Comparison of ENCODE assay signal across 21 mouse cellular contexts in the genomic region with DNA sequence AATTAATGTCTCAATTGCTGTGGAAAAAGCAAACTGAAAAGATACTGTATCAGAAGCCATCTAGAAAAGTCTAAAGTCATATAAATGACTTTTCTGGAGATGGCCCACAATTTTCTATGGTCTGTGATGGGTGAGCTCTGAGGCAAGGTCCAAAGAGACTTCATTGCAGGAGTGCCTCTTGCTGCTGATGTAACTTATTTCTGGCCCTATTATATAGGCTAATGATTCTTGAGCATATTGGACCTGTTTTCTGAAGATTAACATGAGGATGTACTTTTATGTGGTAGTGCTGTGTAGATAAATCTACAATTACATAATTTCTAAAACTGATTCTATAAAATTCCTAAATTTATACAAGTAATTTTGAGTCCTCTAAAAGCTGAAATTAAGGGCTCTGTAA. TPM values are rescaled to one million over a fixed set of nuclear protein-coding genes. Genes with fewer than 3 reads are reported as not detected.
A peak's percentile ranks its signal among the peaks of the same experiment; 100 is the strongest.
DNase-seq lines count a peak whose midpoint lies in the region; ATAC-seq and TF ChIP-seq lines count a peak whose summit lies in the region.
"Had no signal": no experiment of that assay in that cellular context is flagged by ENCODE, and none has a peak within 500 bp of the region (broad histone marks: within the 10 kb centered on the region; RNA-seq: fewer than 3 reads in every experiment).

No protein-coding gene starts in this region.

- peak; percentile 57 for DNase-seq in midbrain, embryonic 11.5 days (ENCODE audit: low spot score, missing footprints)
- no peak for DNase-seq in midbrain, embryonic 14.5 days
- DNase-seq: adrenal gland, adult 2 months; adrenal gland, adult 8-10 months; adrenal gland, postnatal 10 days; adrenal gland, postnatal 14 days; adrenal gland, postnatal 25 days; adrenal gland, postnatal 36 days; B cell, adult 2 months; cerebellum, adult 11 months; cerebellum, adult 11-12 months; cerebellum, adult 18-20 months had no signal

- H3K36me3 ChIP-seq in intestine, embryonic 16.5 days (ENCODE audit: control insufficient read depth, insufficient read depth, low read length) = no peaks in the 10 kb centered on the region
- H3K36me3 ChIP-seq in intestine, postnatal 0 days (ENCODE audit: control insufficient read depth, insufficient read depth) = no peaks in the 10 kb centered on the region
- no peaks in the 10 kb centered on the region for H3K36me3 ChIP-seq in midbrain, embryonic 11.5 days (ENCODE audit: control insufficient read depth, insufficient read depth, low read length)
- H3K36me3 ChIP-seq in midbrain, embryonic 14.5 days (ENCODE audit: control insufficient read depth, insufficient read depth, low read length) = no peaks in the 10 kb centered on the region
- H3K36me3 ChIP-seq: G1E had no signal

- H3K4me3 ChIP-seq in intestine, embryonic 16.5 days (ENCODE audit: low read length) = no peak overlapping the region
- H3K4me3 ChIP-seq in intestine, postnatal 0 days (ENCODE audit: low read depth, low read length) = no peak overlapping the region
- no peak overlapping the region for H3K4me3 ChIP-seq in midbrain, embryonic 11.5 days (ENCODE audit: low read depth, low read length)
- H3K4me3 ChIP-seq in midbrain, embryonic 14.5 days (replicated peaks; ENCODE audit: low read depth, low read length) = no peak overlapping the region

- H3K27me3 ChIP-seq in intestine, embryonic 16.5 days (replicated peaks; ENCODE audit: control insufficient read depth, insufficient read depth, low read length) = no peaks in the 10 kb centered on the region
- no peaks in the 10 kb centered on the region for H3K27me3 ChIP-seq in intestine, postnatal 0 days (replicated peaks; ENCODE audit: control insufficient read depth, insufficient read depth, low read length)
- no peaks in the 10 kb centered on the region for H3K27me3 ChIP-seq in midbrain, embryonic 11.5 days (ENCODE audit: control insufficient read depth, insufficient read depth, low read length)
- H3K27me3 ChIP-seq in midbrain, embryonic 14.5 days (ENCODE audit: control insufficient read depth, insufficient read depth, low read length) = no peaks in the 10 kb centered on the region
- H3K27me3 ChIP-seq: CH12.LX had no signal

- H3K9me3 ChIP-seq in intestine, embryonic 16.5 days (ENCODE audit: control insufficient read depth, low read length) = no peaks in the 10 kb centered on the region
- no peaks in the 10 kb centered on the region for H3K9me3 ChIP-seq in intestine, postnatal 0 days (ENCODE audit: control insufficient read depth)
- no peaks in the 10 kb centered on the region for H3K9me3 ChIP-seq in midbrain, embryonic 11.5 days (ENCODE audit: control insufficient read depth, low read length)
- H3K9me3 ChIP-seq in midbrain, embryonic 14.5 days (ENCODE audit: control insufficient read depth, low read length) = no peaks in the 10 kb centered on the region
- H3K9me3 ChIP-seq: G1E had no signal

- no peak overlapping the region for H3K4me2 ChIP-seq in intestine, embryonic 16.5 days (ENCODE audit: low read depth, low read length)
- H3K4me2 ChIP-seq in intestine, postnatal 0 days (replicated peaks; ENCODE audit: low read depth) = no peak overlapping the region
- H3K4me2 ChIP-seq in midbrain, embryonic 11.5 days = no peak overlapping the region
- H3K4me2 ChIP-seq in midbrain, embryonic 14.5 days (ENCODE audit: low read length) = no peak overlapping the region

- TF ChIP-seq CTCF in intestine, postnatal 0 days (IDR thresholded peaks at IDR 0.05; ENCODE audit: low read depth) = no peak

- H3K4me1 ChIP-seq in intestine, embryonic 16.5 days (ENCODE audit: control insufficient read depth, insufficient read depth, low read length) = no peaks in the 10 kb centered on the region
- no peaks in the 10 kb centered on the region for H3K4me1 ChIP-seq in intestine, postnatal 0 days (replicated peaks; ENCODE audit: control insufficient read depth, insufficient read depth, low read length)
- no peaks in the 10 kb centered on the region for H3K4me1 ChIP-seq in midbrain, embryonic 11.5 days (ENCODE audit: control insufficient read depth, insufficient read depth, low read length)
- H3K4me1 ChIP-seq in midbrain, embryonic 14.5 days (ENCODE audit: control insufficient read depth, insufficient read depth, low read length) = no peaks in the 10 kb centered on the region

- H3K27ac ChIP-seq in intestine, embryonic 16.5 days (ENCODE audit: low read length) = no peak overlapping the region
- H3K27ac ChIP-seq in intestine, postnatal 0 days (ENCODE audit: low read depth, low read length) = no peak overlapping the region
- no peak overlapping the region for H3K27ac ChIP-seq in midbrain, embryonic 11.5 days (ENCODE audit: low read depth, low read length)
- H3K27ac ChIP-seq in midbrain, embryonic 14.5 days (replicated peaks; ENCODE audit: low read depth, low read length) = no peak overlapping the region

- peak; percentile 53; the same call in 1 of the 2 replicates for ATAC-seq in intestine, embryonic 16.5 days
- ATAC-seq in intestine, postnatal 0 days = no peak
- no peak for ATAC-seq in midbrain, embryonic 11.5 days (ENCODE audit: low FRiP score)
- ATAC-seq in midbrain, embryonic 14.5 days (ENCODE audit: low FRiP score, low TSS enrichment) = no peak
- ATAC-seq: activated CD4-positive, CD25-positive, alpha-beta regulatory T cell, adult 4 months; CD4-positive, CD25-positive, alpha-beta regulatory T cell, adult 4 months; Patski had no signal

- no peak overlapping the region for H3K9ac ChIP-seq in intestine, embryonic 16.5 days (ENCODE audit: low read depth, low read length)
- no peak overlapping the region for H3K9ac ChIP-seq in intestine, postnatal 0 days (ENCODE audit: low read depth, low read length)
- no peak overlapping the region for H3K9ac ChIP-seq in midbrain, embryonic 11.5 days (ENCODE audit: low read length)
- no peak overlapping the region for H3K9ac ChIP-seq in midbrain, embryonic 14.5 days (replicated peaks; ENCODE audit: low read length)

RNA-seq across cellular contexts. Expression of gene Gm8298, which starts 47.7 kb away (rescaled TPM):
- not detected in 2 replicates for polyA plus RNA-seq in intestine, embryonic 16.5 days (2015; fragmentation: Nextera tagmentation; extraction: Ambion mirVana)
- not detected in 2 replicates for polyA plus RNA-seq in intestine, postnatal 0 days (2015; fragmentation: Nextera tagmentation; extraction: Ambion mirVana)
- not detected in 2 replicates for polyA plus RNA-seq in midbrain, embryonic 11.5 days (2014; fragmentation: Nextera tagmentation; extraction: Ambion mirVana)
- polyA plus RNA-seq in midbrain, embryonic 14.5 days (2014; fragmentation: Nextera tagmentation; extraction: Ambion mirVana) = not detected in 2 replicates
- polyA plus RNA-seq: activated CD4-positive, CD25-positive, alpha-beta regulatory T cell, adult 4 months; adrenal gland, adult 2 months; brain, embryonic 14.5 days; C2C12; CD4-positive, CD25-positive, alpha-beta regulatory T cell, adult 4 months; G1E; Patski had no signal
